Mouse (Mus musculus) testis, postnatal 14 days (tissue): ENCODE measurements around the gene Slc35e3.
"Not testable (repeated sequence)": the region's sequence is repeated elsewhere in the genome, so short reads cannot be mapped to it uniquely, and the experiment has no call there.

Experiments
- DNase-seq: peaks from one replicate; pipeline ENCODE4 v3.0.0; 2021; ENCODE audit warnings: low spot score

The Slc35e3 gene

GRCm38 (mm10) chr10:117732962-117733592, 13.1 kb downstream of the Slc35e3 start:
- no peak for DNase-seq

- no peak for DNase-seq
Measured at GRCm38 (mm10) chr10:117732184-117732583, 14.0 kb downstream of the Slc35e3 start.

GRCm38 (mm10) chr10:117731244-117732101, 14.7 kb downstream of the Slc35e3 start:
- DNase-seq, result peak; percentile 46

- no peak for DNase-seq
Measured at GRCm38 (mm10) chr10:117730637-117731203, 15.4 kb downstream of the Slc35e3 start.

- no peak for DNase-seq
Measured at GRCm38 (mm10) chr10:117730140-117730539, 16.0 kb downstream of the Slc35e3 start.

GRCm38 (mm10) chr10:117729139-117729814, 16.9 kb downstream of the Slc35e3 start:
- no peak for DNase-seq

GRCm38 (mm10) chr10:117728574-117728973, 17.6 kb downstream of the Slc35e3 start:
- no peak for DNase-seq

- DNase-seq, result no peak
Measured at GRCm38 (mm10) chr10:117727518-117728110, 18.6 kb downstream of the Slc35e3 start.

- no peak for DNase-seq
Measured at GRCm38 (mm10) chr10:117726888-117727385, 19.2 kb downstream of the Slc35e3 start.

- no peak for DNase-seq
Measured at GRCm38 (mm10) chr10:117726350-117726749, 19.8 kb downstream of the Slc35e3 start.

GRCm38 (mm10) chr10:117725671-117726070, 20.5 kb downstream of the Slc35e3 start:
- DNase-seq, result no peak

- DNase-seq, result no peak
Measured at GRCm38 (mm10) chr10:117724804-117725361, 21.3 kb downstream of the Slc35e3 start.

- no peak for DNase-seq
Measured at GRCm38 (mm10) chr10:117724136-117724718, 21.9 kb downstream of the Slc35e3 start.

GRCm38 (mm10) chr10:117718161-117719119, 27.7 kb downstream of the Slc35e3 start:
- no peak for DNase-seq

GRCm38 (mm10) chr10:117717583-117717982, 28.6 kb downstream of the Slc35e3 start:
- no peak for DNase-seq

- DNase-seq, result no peak
Measured at GRCm38 (mm10) chr10:117716686-117717085, 29.5 kb downstream of the Slc35e3 start.

- not testable (repeated sequence) for DNase-seq
Measured at GRCm38 (mm10) chr10:117715654-117716053, 30.5 kb downstream of the Slc35e3 start.

- DNase-seq, result no peak
Measured at GRCm38 (mm10) chr10:117714928-117715500, 31.2 kb downstream of the Slc35e3 start.

GRCm38 (mm10) chr10:117714048-117714545, 32.1 kb downstream of the Slc35e3 start:
- DNase-seq, result no peak
